Mouse (Mus musculus) ES-E14 (cell line): Measurements from ENCODE around the gene Cfap74.

Experiments used
- CHD2 ChIP-seq: IDR thresholded peaks from 2 replicates; pipeline ENCODE4 v1.6.1; 2014; ENCODE audit warnings: mild to moderate bottlenecking, low read depth, low read length, inconsistent platforms
- HCFC1 ChIP-seq: IDR thresholded peaks from 2 replicates; pipeline ENCODE4 v1.6.1; 2012; ENCODE audit warnings: low read length, inconsistent platforms, borderline replicate concordance; ENCODE audit not compliant: insufficient read depth
- MAFK ChIP-seq: IDR thresholded peaks from 2 replicates; pipeline ENCODE4 v1.6.1; 2014; ENCODE audit warnings: mild to moderate bottlenecking, low read depth, low read length, inconsistent platforms; ENCODE audit not compliant: insufficient read depth
- ZC3H11A ChIP-seq: IDR thresholded peaks from 2 replicates; pipeline ENCODE4 v1.6.1; 2012; ENCODE audit warnings: low read depth, mild to moderate bottlenecking, inconsistent platforms, low read length, borderline replicate concordance
- ZNF384 ChIP-seq: IDR thresholded peaks from 2 replicates; pipeline ENCODE4 v1.6.1; 2012; ENCODE audit warnings: low read depth, low read length, inconsistent platforms

DNA sequence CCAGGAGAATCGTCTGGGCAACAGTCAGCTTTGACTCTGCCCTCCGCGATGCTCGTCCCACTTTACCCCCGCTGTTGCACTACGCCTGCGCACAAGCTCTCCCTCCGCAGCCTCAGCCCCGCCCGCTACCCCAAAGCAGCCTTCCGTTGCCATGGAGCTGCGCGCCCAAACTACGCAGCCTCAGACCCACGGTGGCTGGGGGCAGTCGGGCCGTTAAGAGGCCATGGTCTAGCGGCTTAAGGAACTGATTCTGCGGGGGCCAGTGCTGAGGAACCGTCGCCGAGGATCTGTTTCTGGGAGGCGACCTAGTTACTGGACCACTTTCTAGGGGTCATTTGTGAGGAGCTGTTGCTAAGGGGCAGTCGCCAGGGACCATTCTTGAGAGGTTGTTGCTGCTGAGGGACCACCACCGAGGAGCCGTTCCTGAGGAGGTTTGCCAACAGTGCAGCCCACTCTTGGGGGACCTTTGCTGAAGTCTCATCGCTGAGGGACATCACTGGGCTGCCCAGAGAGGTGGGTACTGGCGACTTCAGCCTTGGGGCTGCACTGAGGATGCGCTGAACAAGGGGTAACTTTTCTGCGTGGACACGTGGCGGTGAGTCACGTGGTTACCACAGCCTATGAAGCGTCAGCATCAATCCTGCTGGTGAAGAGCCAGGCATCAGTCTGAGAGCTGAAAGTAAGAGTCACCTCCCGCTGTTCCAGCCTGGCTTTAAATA is at the start of gene Cfap74:
- TF ChIP-seq CHD2 (no peak), ZNF384 (no peak), HCFC1 (no peak), ZC3H11A (no peak), MAFK (no peak)
